Mouse (Mus musculus): Measurements from ENCODE around the gene Krt222. TPM values are rescaled to one million over a fixed set of nuclear protein-coding genes. Genes with fewer than 3 reads are reported as not detected.
"Not testable (repeated sequence)": the region's sequence is repeated elsewhere in the genome, so short reads cannot be mapped to it uniquely, and the experiment has no call there.

Krt222 gene
- 0.36 and 0.48 TPM in 2 replicates for polyA plus RNA-seq (2012; rRNA removed)

DNA sequence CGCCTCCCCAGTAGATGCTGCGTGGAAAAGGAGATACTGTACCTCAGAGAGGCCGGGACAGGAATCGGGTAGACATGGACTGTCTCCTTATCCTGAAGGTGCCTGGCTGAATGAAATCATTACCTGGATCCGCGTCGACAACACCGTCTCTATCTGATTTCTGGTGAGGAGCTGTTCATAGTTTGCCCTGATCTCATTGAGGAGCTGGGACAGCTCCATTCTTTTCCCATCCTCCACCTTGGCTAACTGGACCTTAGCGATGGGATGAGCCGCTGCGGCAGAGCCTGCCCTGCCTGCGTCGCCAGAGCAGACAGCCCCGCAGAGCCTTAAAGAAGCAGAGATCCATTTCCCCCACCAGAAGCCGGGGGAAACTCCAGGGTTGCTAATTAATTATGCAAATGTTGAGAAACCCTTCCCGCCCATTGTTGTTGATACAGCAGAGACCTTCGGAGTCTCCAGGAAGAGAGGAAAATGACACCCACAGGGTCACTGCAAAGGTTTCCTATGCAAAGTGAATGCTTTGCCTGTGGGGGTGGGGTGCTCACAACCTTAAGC lies at the start of gene Krt222:
Gene Krt222 (minus strand): TSS at position 266 of the 555 bp plus-strand sequence.
- 4% methylated on average over 17 of the region's 17 CpGs for WGBS
- DNase-seq (ENCODE audit: low read depth, low spot score): no peak

- 59% methylated on average over 5 of the region's 5 CpGs for WGBS
- no peak for DNase-seq (ENCODE audit: low read depth, low spot score)
Observed at GRCm38 (mm10) chr11:99292846-99293245, 49.0 kb upstream of the Krt222 start.

- no peak for DNase-seq (ENCODE audit: low read depth, low spot score)
- 53% methylated on average over 11 of the region's 11 CpGs for WGBS
Observed at GRCm38 (mm10) chr11:99284833-99285312, 41.0 kb upstream of the Krt222 start, which contains the start of gene Krt24. Krt24 (minus strand) TSS chr11:99285262.

GRCm38 (mm10) chr11:99284011-99284410 lies 40.1 kb upstream of the Krt222 start:
- WGBS: 84% methylated on average over 5 of the region's 5 CpGs
- no peak for DNase-seq (ENCODE audit: low read depth, low spot score)

DNA sequence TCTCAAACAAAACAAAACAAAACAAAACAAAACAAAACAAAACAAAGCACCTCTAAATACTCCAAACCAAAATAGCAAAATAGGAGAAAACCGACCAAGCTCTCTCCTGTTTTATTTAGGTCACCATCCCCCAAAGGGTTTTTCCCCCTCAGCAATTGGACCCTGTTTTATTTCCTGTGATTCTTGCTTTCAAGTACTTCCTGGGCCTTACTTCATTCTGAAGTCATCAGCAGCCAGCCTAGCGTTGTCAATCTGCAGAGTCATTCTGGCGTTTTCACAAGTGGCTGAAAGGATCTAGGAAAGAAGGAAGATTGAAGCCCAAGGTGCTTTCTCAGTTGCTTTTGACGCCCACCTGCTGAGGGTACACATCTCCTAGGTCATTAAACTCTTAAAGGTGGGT lies 39.4 kb upstream of the Krt222 start:
- 42% methylated on average over 4 of the region's 4 CpGs for WGBS
- DNase-seq (ENCODE audit: low read depth, low spot score): no peak

- 74% methylated on average over 9 of the region's 9 CpGs for WGBS
Observed at GRCm38 (mm10) chr11:99281116-99281515, 37.2 kb upstream of the Krt222 start.

DNA sequence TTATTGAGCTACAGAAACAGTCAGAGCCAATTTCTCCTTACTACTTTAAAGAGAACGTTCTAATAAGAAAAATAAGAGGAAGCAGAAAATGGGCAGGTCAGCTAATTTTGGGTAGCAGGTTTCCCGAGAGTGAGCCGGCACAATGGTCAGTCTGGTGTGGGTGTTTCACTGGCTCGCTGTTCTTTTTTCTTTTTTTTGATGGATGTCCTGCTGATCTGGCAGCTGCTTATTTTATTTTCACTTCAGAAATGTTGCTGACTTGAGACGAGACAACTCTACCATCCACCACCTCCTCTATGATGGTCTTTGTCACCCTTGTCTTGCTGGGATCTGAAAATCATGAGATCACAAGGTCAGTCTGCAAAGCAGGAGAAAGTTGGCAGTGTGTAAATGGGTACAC lies 36.1 kb upstream of the Krt222 start:
- 66% methylated on average over 5 of the region's 5 CpGs for WGBS
- no peak for DNase-seq (ENCODE audit: low read depth, low spot score)

More at GRCm38 (mm10) chr11:99281116-99281515, 37.2 kb upstream of the Krt222 start:
- no peak for DNase-seq (ENCODE audit: low read depth, low spot score)

DNA sequence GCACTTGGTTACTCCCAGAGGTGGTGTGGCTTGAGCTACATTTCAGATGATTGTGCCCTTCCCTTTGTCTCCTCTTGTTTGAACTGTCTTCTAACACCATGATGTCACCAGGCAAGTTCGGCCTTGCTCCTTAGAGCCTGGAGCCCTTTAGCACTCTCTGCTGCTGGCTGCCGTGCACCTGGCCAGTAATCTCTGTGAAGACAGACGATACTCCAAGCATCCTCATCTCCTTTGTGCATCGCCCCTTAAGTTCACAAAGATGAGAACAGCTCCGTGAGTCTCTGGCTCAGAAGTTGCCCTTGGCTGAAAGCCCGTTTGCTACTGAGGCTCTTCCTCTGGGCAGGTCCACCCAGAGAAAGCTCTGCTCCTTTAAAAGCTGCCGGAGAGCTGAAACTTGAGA lies 32.9 kb upstream of the Krt222 start:
- 29% methylated on average over 7 of the region's 7 CpGs for WGBS
- DNase-seq (ENCODE audit: low read depth, low spot score): no peak

GRCm38 (mm10) chr11:99275624-99276023 lies 31.7 kb upstream of the Krt222 start:
- no peak for DNase-seq (ENCODE audit: low read depth, low spot score)
- WGBS: 74% methylated on average over 6 of the region's 6 CpGs

GRCm38 (mm10) chr11:99272721-99273120 lies 28.8 kb upstream of the Krt222 start:
- WGBS: 88% methylated on average over 4 of the region's 4 CpGs
- DNase-seq (ENCODE audit: low read depth, low spot score): no peak

GRCm38 (mm10) chr11:99269192-99269591 lies 25.3 kb upstream of the Krt222 start:
- WGBS: 25% methylated on average over 7 of the region's 7 CpGs
- DNase-seq (ENCODE audit: low read depth, low spot score): no peak

- no peak for DNase-seq (ENCODE audit: low read depth, low spot score)
- WGBS: 55% methylated on average over 9 of the region's 9 CpGs
Observed at GRCm38 (mm10) chr11:99265796-99266195, 21.9 kb upstream of the Krt222 start.

GRCm38 (mm10) chr11:99265220-99265619 lies 21.3 kb upstream of the Krt222 start:
- 59% methylated on average over 9 of the region's 9 CpGs for WGBS
- DNase-seq (ENCODE audit: low read depth, low spot score): no peak

DNA sequence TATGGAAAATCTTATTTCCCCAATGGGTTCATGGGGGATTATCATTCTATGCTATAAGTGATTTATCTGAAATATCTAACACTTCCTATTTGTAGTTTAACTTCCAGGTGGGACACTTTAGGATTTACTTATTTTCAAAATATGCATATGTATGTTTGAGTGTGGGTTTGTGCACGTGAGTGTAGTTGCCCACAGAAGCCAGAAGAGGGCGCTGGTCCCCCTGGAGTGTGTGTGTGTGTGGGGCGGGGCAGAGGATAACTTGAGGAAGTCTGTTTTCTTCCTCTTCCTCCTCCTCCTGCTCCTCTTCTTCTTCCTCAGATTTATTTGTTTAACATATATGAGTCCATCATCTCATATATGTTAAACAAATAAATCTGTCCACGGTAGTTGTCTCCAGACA lies 12.3 kb upstream of the Krt222 start:
- DNase-seq (ENCODE audit: low read depth, low spot score): no peak
- WGBS: 68% methylated on average over 4 of the region's 4 CpGs

DNA sequence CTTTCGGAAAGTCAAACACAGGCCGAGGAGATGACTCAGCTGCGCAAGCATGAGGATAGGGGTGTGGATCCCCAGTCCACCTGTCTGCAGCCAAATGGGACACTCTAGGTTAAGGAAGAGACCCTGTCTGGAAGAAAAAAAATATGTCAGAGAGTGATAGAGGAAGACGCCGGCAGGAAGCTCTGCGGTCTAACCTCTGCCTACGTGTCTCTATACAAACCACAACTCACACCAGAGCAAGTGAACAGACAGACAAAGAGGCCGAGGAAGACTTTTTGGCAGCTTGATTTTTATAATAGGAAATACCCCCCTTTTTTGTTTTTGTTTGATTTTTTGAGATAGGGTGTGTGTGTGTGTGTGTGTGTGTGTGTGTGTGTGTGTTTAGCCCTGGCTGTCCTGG lies 11.4 kb upstream of the Krt222 start:
- DNase-seq (ENCODE audit: low read depth, low spot score): no peak
- 88% methylated on average over 8 of the region's 8 CpGs for WGBS

DNA sequence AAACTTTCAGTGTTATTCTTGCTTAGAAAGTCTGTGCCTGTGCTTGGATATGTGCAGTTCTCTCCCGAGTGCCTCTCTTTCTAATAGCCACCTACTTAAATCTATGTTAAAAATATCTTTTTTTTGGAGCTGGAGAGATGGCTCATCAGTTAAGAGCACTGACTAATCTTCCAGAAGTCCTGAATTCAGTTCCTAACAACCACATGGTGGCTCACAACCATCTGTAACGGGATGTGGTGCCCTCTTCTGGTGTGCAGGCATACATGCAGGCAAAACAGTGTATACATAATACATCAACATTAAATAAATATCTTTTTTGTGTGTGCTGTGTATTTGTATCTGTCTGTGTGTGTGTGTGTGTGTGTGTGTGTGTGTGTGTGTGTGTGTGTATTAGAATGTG lies 10.0 kb upstream of the Krt222 start:
- WGBS: 53% methylated on average over 2 of the region's 2 CpGs
- no peak for DNase-seq (ENCODE audit: low read depth, low spot score)

DNA sequence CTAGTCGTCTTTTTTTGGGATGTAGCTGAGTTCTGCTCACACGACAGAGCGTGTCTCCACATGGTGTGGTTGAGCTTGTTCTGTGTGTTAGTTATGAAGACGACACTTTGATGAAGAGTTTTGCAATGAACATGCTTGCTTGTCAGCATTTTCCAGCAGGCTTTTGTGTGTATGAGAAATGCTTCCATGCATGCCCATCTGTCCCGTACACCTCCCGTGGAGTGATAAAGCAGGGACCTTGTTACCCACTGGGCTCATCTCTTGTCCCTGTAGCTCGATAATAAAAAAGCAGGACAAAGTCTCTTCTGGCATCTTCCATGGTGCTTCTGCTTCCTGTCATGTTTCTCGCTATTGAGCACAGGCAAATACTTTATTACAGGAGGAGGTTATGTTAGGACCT lies 8.8 kb upstream of the Krt222 start:
- no peak for DNase-seq (ENCODE audit: low read depth, low spot score)
- WGBS: 35% methylated on average over 8 of the region's 8 CpGs

DNA sequence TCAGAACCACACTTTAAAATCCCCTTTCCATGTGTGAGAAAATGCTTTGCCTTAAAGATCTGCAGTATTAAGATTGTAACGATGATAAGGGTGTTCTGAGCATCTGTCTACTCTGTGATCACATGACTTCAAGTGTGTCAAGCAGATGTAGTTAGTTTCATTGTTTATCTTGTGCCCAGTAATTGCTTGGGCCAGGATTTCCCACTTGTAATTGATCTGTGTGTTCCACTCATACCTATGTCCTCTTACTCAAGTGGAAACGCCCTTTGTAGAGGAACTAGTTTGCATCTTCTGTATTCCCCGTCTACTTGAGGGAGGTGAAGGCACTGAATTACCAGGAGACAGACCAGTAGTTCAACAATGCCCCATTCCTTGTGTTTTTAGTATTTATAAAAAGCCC lies 6.8 kb upstream of the Krt222 start:
- 21% methylated on average over 3 of the region's 3 CpGs for WGBS
- DNase-seq (ENCODE audit: low read depth, low spot score): no peak

DNA sequence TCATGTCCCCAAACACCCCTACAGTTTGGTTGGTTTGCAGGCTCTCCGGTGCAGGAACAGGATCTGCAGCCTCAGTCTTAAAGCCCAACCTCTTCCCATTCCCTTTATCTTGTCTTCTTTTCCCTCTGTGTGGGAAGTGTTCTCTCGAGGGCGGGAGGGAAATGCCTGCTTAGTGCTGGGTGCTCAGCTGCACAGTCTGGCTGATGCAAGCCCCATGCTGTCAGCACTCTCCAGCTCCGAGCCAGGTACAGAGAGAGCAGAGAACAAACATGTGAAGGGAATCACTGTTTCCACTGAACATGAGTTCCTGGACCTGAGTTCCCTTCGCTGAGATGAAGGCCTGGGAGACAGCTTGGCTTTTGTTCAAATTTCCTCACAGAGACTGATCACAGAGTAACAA lies 6.4 kb upstream of the Krt222 start:
- DNase-seq (ENCODE audit: low read depth, low spot score): no peak
- WGBS: 40% methylated on average over 5 of the region's 5 CpGs

DNA sequence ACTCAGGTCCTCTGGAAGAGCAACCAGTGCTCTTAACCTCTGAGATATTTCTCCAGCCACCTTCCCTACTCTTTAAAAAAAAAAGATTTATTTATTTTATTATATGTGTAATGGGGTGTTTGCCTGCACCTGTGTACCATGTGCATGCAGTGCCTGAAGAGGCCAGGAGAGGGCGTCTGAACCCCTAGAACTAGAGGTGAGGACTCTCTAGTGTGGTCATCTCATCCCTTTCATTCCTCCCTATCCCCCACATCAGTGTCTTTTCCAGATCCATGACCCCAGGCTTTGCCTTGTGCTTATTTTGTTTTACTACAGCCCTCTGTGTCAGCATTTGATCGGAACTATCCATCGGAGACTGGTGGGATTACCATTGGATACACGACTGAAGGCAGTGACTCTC lies 5.2 kb upstream of the Krt222 start:
- DNase-seq (ENCODE audit: low read depth, low spot score): no peak
- WGBS: 55% methylated on average over 4 of the region's 4 CpGs

DNA sequence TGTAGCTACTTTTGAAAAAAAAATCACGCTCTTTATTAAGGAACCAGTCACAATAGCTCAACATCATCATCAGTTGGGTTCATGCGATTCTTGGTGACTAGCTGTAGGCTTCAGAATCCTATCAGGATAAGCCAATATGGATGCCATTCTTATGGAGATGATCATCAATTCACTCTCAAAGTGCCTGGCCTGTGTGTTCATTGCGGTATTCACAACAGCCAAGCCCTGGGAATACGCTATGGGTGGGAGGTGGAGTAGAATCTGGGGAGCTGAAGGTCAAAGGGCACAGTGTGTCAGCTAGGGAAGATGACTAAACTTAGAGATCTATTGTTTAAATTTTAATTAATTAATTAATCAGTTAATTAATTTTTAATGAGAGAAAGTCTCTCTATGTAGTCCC lies 4.0 kb upstream of the Krt222 start:
- DNase-seq (ENCODE audit: low read depth, low spot score): no peak
- 94% methylated on average over 4 of the region's 4 CpGs for WGBS

- DNase-seq (ENCODE audit: low read depth, low spot score): not testable (repeated sequence)
- 41% methylated on average over 3 of the region's 3 CpGs for WGBS
Observed at GRCm38 (mm10) chr11:99244519-99244918, 634 bp upstream of the Krt222 start.
